Mouse (Mus musculus): Measurements from ENCODE around the gene A030003K21Rik.

The A030003K21Rik gene

DNA sequence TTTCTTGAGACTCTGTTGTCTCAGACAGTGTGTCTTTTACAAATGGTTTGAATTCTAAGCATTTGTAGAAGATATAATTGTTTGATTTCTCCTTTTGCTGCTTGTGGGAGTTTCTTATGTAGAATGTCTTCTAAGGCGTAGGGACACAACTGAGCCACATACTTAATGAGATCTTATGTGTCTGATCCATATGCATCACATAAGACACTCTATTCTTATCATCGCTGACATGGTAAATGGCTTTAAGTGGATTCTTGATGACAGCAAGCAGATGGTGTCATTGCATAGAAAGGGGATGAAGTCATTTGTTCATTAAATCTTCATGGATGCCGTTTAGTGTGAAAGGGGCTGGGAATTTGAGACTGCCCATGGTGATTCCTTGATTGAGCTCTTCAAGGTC is 37.3 kb downstream of the A030003K21Rik start:
- DNase-seq, result no peak

DNA sequence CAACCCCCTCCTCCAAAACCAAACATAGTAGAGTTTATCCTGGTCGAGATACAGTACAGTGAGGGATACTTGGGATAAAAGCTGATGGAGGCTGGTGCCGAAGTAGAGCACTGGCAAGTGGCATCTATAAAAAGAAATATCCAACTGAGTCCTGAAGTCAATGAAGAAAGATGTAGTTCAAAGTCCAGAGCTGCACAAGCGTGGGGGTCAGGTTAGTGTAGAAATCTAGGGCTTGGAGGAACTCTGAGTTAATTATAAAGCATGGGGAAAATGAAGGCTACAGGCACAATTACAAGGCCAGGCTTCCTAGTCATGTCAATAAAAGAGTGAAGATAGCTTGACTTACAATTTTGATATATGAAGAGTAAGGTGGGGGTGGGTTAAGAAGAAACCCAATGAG is 42.0 kb downstream of the A030003K21Rik start:
- no peak for DNase-seq

DNA sequence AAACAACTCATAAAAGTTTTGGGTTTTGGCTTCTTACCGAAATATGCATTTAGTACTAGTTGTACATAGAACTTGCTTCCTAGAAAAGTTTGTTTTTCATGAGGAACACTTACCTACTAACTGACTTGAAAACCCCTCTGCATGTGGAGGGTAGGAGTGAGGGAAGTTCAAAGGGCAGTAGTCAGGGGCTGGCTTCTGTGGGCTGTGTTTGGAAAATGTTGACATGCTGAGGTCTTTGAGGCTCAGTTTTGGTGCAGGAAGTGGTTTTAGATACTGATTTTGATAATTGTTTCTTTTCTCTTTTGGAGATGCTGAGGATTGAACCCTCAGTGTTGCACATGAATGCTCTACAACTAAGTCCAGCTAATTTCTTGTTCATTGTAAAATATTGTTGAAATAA is 42.6 kb downstream of the A030003K21Rik start:
- DNase-seq, result no peak

DNA sequence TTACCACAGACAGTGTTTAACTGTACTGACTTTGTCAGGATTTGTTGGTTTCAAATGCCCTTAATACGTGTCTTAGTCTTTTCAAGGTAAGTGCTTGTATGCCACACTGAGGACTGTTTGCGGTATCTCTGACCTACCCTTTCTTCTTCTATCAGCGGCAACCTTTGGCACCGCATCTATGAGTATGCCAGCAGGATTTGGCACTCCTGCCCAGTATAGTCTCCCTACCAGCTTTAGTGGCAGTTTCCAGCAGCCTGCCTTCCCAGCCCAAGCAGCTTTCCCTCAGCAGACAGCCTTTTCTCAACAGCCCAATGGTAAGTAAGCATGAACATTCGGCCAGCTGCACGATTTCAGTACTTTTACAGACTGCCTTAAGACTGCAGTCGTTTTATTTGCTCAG is 49.9 kb downstream of the A030003K21Rik start:
- no peak for DNase-seq

Measured in cerebellum, adult 11-12 months (tissue).